Mouse (Mus musculus): ENCODE results near the gene Ptpn23.
"Not testable (repeated sequence)": the region's sequence is repeated elsewhere in the genome, so short reads cannot be mapped to it uniquely, and the experiment has no call there.

The Ptpn23 gene

GRCm38 (mm10) chr9:110408099-110408773 is at the start of gene Ptpn23:
Gene Ptpn23 (minus strand): TSS chr9:110408213.
- peak; percentile 89 for DNase-seq (ENCODE audit: low spot score)

DNA sequence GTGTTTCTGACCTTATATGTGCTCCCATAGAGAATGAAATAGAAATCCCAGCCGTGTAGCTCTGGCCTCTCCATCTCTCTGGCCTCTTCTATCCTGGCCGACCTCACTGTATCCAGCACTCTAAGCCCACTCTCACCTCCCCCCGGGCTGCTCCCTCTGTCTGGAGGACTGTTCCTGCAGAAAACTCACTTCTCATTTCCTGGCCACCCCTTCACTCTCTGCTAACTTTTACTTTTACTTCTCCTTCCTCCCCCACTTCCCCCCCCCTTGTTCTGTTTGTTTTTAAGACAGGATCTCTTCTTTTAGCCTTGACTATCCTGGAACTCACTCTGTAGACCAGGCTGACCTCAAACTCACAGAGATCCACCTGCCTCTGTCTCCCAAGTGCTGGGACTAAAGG is 44.5 kb upstream of the Ptpn23 start:
- DNase-seq (ENCODE audit: low spot score): no peak

GRCm38 (mm10) chr9:110448857-110449617 is 41.0 kb upstream of the Ptpn23 start:
- DNase-seq (ENCODE audit: low spot score): peak; percentile 81

GRCm38 (mm10) chr9:110448356-110448755 is 40.3 kb upstream of the Ptpn23 start:
- no peak for DNase-seq (ENCODE audit: low spot score)

GRCm38 (mm10) chr9:110440559-110440958 is 32.5 kb upstream of the Ptpn23 start:
- DNase-seq (ENCODE audit: low spot score): no peak

- DNase-seq (ENCODE audit: low spot score): no peak
These were observed 32.0 kb upstream of the Ptpn23 start for GRCm38 (mm10) chr9:110440049-110440448.

- DNase-seq (ENCODE audit: low spot score): no peak
These were observed 28.0 kb upstream of the Ptpn23 start for GRCm38 (mm10) chr9:110436041-110436440.

DNA sequence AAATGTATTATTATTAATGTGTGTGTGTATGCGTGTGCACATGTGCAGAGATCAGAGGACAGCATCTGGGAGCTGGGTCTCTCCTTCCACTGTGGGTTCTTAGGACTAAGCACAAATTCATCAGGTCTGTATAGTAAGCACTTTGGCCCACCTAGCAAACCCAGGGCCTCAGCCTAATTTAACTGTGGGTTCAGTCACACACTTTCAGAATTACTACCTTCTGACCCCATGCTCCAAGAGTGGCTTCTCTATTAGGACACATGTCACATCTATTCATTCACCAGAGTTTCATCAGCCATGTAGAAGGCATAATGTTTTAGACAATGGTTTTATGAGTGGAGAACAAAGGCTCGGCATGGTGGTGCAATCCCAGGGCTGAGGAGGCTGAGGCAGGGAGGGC is 25.0 kb upstream of the Ptpn23 start:
- DNase-seq (ENCODE audit: low spot score): no peak

DNA sequence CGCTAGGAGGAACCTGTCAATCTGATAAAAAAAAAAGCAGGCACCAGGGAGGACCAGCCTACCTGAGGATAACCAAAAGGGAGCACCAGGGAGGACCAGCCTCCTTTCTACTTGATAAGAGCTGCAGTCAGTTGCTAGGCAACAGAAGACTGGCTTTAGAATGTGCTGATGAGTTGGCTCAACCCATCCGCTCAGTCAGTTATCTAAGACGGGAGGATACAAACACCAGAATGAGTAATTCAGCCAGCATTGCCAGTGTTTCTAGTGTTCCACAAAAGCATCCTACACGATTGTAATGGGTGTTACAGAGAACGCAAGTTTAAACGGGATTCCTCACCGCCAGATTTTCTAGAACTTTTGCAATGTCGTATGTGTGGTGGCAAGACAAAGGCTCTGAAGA is 23.2 kb upstream of the Ptpn23 start:
- no peak for DNase-seq (ENCODE audit: low spot score)

- no peak for DNase-seq (ENCODE audit: low spot score)
These were observed 11.6 kb upstream of the Ptpn23 start, which contains the start of gene Ngp for GRCm38 (mm10) chr9:110419511-110420112. Gene Ngp (plus strand): TSS chr9:110419747.

DNA sequence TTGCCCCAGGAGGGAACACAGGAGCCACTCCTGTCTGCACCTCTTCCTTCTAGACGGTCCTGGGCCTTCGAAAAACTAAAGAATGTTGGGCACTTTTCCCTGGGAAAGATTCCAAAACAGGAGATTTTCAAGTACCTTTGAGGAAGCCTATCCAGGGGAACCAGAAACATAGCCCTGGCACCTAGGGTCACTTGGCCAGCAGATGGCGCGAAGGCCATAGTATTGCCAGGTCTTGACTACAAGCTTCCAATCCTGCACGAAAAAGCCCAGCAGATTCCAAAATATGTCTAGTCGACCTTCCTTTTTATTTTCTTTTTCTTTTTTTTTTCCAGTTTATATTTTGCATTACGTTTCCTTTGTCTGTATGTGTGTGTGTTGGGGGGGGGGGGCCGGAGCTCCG is 5.8 kb upstream of the Ptpn23 start:
- no peak for DNase-seq (ENCODE audit: low spot score)

DNA sequence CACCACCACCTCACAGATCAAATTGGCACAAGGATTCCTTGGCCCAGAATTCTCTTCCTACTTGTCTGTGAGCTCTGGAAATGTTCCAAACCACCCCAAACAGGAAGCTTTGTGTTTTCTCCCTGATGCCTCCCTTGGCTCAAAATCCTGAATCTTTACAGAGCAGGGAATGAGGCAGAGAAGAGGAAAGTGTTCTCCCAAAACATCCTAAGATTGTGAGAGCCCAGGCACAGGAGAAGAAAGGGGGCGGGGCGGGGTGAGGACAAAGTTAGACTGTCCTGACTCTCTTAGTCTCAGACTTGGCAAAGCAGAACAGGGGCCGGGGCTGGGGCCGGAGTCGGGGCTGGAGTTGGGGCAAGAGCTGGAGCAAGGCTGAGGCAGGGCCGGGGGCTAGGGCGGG is 4.9 kb upstream of the Ptpn23 start:
- DNase-seq (ENCODE audit: low spot score): no peak

DNA sequence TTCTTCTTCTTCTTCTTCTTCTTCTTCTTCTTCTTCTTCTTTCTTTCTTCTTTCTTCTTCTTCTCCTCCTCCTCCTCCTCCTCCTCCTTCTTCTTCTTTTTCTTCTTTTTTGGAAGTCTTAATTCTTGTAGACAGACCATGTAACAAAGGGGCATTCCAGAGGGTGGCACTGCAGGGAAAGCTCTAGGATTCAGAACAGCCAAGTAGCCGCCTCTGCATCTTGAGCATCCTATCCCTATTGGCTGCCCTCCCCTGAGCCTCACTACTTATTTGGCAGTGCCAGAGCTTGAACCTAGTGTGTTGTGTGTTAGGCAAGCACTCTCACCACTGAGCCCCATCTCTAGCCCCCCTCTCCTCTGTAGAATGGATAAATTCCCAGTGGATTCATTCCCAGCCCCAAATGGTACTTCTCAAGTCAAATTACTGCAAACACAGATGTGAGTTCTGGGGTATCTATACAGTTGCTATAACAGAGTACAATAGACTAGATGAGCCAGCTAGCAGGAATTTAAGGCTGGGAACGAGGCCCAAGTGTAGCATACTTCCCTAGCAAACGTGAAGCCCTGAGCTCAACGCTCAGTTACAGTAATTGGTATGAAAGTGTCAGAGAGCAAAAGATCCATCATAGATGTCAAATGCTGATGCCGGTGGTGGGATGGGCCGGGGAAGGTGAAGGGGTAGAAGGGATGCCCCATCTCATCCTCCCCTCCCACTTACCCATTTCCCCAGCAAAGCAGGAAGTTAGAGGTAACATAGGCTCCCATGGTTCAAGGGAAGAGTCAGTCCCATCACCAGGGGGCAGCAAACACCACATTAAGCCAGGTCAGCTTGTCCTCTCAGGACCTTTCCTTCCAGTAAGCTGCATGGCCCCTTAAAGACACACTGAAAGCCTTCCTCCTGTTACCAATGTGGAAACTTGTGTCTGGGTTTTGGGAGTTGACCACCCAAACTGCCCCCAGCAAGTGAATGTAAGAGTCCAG is 3.2 kb upstream of the Ptpn23 start:
- peak; percentile 76 for DNase-seq (ENCODE audit: low spot score)

DNA sequence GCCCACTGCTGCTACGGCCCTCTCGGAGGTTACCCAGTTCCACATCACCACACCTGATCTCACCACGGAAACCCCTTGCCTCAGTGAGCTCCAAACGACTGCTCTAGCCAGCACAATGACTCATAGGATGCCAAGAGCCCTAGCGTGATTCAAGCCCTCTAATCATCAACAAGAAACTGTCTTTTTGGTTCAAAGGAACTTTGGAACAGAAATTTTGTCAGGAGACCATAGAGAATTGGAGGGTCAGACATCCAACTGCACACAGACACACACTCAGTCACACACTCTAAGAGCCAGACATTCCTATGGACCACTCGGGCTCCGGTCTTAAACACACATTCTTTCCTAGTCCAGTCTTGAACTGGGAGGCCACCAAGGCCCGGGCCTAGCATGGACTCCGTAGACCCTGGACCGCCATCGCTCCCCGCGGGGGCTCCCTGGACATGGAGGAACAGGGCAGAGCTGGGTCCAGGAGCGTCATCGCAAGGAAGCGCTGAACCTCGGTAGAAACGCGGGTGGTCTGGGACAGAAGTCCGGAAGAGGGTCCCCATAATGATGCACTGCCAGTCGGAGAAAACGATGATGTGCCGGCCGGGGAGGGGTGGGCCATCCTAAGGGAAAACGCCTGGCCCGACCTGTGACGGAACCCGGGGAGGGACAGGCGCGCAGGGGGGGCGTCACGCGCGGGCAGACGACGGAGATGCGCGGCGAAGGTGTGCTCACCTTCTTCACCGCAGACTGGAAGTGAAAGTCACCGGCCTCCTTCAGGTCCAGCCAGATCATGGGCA is 508 bp downstream of the Ptpn23 start:
- peak; percentile 29 for DNase-seq (ENCODE audit: low spot score)

DNA sequence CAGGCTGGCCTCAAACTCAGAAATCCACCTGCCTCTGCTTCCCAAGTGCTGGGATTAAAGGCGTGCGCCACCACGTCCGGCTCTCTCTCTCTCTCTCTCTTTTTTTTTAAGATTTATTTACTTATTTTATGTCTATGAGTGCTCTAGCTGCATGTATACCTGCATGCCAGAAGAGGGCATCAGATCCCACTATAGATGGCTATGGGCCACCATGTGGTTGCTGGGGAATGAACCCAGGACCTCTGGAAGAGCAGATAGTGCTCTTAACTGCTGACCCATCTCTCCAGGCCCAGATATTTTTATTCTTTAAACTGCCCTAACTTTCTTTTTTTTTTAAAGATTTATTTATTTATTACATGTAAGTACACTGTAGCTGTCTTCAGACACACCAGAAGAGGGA is 4.8 kb downstream of the Ptpn23 start:
- DNase-seq (ENCODE audit: low spot score): not testable (repeated sequence)

GRCm38 (mm10) chr9:110402731-110403130 is 5.3 kb downstream of the Ptpn23 start:
- no peak for DNase-seq (ENCODE audit: low spot score)

- no peak for DNase-seq (ENCODE audit: low spot score)
These were observed 7.4 kb downstream of the Ptpn23 start for GRCm38 (mm10) chr9:110400650-110401049.

- DNase-seq (ENCODE audit: low spot score): no peak
These were observed 14.7 kb downstream of the Ptpn23 start for GRCm38 (mm10) chr9:110393295-110393694.

DNA sequence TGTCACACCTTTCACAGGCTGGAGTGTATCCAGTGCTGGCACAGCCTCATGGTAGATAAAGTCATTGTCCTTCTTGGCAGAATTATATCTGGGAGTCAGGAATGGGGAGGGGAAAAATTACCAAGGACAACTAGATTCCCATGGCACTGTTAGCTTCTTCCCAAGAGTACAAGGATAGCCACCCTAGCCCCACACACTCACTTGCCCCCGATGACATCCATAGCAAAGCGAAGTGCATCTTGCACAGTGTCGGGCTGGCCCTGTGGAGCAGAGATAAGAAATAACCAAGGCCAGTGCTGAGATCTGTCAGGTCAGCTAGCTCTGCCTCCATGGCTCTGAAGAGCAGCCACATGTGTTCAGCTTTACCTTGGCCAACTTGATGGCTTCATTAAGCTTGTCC is 17.2 kb downstream of the Ptpn23 start:
- no peak for DNase-seq (ENCODE audit: low spot score)

- DNase-seq (ENCODE audit: low spot score): no peak
These were observed 20.0 kb downstream of the Ptpn23 start for GRCm38 (mm10) chr9:110388011-110388410.

DNA sequence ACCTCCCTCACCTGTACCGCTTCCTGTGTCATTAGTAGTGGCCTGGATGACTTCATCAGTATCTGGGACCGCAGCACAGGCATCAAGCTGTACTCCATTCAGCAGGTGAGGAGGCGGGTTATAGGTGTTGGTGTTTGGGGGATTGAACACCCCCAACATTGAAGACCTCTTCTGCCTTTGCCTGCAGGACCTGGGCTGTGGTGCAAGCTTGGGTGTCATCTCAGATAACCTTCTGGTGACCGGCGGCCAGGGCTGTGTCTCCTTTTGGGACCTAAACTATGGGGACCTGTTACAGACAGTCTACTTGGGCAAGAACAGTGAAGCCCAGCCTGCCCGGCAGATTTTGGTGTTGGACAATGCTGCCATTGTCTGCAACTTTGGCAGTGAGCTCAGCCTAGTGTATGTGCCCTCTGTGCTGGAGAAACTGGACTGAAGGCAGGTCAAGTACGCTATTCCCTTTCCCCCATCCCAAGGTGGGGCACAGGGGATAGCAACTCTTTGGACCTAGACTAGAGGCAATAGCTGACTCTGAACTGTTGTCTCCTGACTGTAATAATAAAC is 23.6 kb downstream of the Ptpn23 start:
- DNase-seq (ENCODE audit: low spot score): no peak

All from c-Kit-positive CD71-positive TER-119-positive erythroid progenitor cells, embryonic 14.5 days (primary cell).